Mouse (Mus musculus): Measurements from ENCODE around the gene Zfp365. TPM values are rescaled to one million over a fixed set of nuclear protein-coding genes. Genes with fewer than 3 reads are reported as not detected.

The Zfp365 gene
- polyA plus RNA-seq, 1 experiment, result 5.1 TPM

DNA sequence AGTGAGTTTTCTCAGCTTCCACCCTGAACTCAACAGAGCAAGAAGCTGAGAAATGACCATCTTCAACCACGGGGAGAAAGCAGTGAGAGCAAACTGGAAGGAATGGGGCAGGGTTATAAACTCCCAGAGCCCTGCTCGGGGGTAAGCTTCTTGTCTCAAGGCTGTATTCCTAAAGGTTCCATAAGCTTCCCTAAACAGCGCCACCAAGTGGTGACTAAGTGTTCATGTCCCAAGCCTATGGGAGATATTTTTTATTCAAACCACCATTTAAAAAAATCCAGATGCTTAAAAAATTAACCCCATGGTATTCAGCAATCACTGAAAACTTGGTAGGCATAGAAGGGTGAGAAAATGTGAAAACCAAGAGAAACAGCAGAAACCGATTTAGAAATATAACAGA lies 18.9 kb upstream of the Zfp365 start:
- DNase-seq, result no peak
- H3K4me1 ChIP-seq (ENCODE audit: control insufficient read depth, insufficient read depth, low read length), result no peaks in the 10 kb centered on the region
- H3K4me3 ChIP-seq (replicated peaks; ENCODE audit: extremely low read depth, low read depth, low read length), result no peak overlapping the region
- 83% methylated on average over 4 of the region's 4 CpGs for WGBS
- no peak for TF ChIP-seq CTCF (IDR thresholded peaks at IDR 0.05; ENCODE audit: insufficient read depth, low read length)

DNA sequence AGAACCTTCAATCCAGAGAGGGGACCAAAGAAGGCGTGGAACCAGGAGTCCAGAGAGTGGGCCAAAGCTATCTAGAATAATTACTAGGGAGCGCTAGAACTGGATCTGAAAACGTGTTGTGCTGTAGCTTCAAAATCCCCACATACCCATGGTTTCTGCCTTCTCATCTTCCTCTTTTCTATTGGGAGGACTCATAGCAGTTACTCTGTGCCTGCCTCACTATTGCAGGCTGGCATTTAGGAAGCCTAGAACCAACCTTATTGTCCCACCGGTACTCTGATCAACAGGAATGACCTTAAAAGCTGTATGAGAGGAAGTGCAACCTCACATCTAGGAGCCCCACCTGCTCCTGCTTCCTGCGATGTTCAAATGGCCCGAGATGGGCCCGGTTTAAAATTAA lies 16.1 kb upstream of the Zfp365 start:
- TF ChIP-seq CTCF (IDR thresholded peaks at IDR 0.05; ENCODE audit: insufficient read depth, low read length), result no peak
- TF ChIP-seq POLR2A (IDR thresholded peaks at IDR 0.05; ENCODE audit: borderline replicate concordance, extremely low read depth, low read depth, low read length), result no peak
- 66% methylated on average over 7 of the region's 7 CpGs for WGBS
- Histone ChIP-seq H3K4me3 (replicated peaks; ENCODE audit: extremely low read depth, low read depth, low read length) (no peak overlapping the region), H3K4me1 (ENCODE audit: control insufficient read depth, insufficient read depth, low read length) (no peaks in the 10 kb centered on the region)
- DNase-seq, result no peak

DNA sequence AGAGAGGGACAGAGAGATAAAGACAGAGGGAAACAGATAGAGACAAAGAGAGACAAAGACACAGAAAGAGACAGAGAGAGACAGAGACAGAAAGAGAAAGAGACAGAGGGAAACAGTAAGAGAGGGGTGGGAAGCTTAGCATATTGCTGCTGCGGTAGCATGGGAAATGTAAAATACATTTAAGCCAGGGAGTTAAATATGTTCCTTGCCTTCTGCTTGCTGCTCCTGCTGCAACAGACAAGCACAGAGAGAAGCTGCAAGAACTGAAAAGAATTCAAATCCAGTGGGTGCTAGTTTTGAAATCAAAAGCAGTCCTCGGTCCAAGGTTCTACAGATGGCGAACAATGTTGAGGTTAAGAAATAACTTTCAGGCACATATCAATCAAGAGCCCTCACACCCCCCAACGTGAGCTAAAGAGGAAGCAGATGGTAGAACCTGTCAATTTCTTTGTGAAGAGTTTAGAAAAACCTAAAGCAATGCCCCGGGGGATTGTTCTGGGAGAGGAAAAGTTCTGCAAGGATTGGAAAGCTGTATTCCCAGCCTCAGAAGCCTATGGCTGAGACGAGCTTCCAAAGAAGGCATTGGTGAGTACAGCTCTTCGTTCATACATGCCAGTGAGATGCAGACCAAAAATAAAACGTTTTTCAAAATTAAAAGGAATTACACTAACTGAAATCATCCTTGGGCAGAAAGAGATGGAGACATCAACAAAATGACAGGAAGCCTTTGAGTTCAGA lies 15.4 kb upstream of the Zfp365 start:
- WGBS, result 60% methylated on average over 8 of the region's 8 CpGs
- Histone ChIP-seq H3K4me3 (replicated peaks; ENCODE audit: extremely low read depth, low read depth, low read length) (no peak overlapping the region), H3K4me1 (ENCODE audit: control insufficient read depth, insufficient read depth, low read length) (no peaks in the 10 kb centered on the region)
- TF ChIP-seq CTCF (IDR thresholded peaks at IDR 0.05; ENCODE audit: insufficient read depth, low read length) (no peak), POLR2A (IDR thresholded peaks at IDR 0.05; ENCODE audit: borderline replicate concordance, extremely low read depth, low read depth, low read length) (no peak)
- no peak for DNase-seq

DNA sequence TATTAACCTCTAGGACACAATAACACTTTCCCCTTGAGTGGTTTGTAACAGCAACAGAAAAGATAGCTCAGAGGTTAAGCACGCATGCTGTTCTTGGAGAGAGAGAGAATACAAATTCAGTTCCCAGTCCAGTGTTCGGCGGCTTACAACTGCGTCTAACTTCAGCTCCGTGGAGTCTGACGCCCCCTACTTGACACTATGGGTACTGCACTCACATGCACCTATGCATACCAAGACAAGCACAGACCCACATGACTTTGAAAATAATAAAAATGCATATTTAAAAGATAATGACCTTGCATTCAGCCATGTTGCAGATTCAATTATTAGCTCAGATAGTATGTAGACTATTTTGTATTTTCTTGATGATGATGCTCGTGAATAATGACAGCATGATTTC lies 11.6 kb upstream of the Zfp365 start:
- Histone ChIP-seq H3K4me3 (replicated peaks; ENCODE audit: extremely low read depth, low read depth, low read length) (no peak overlapping the region), H3K4me1 (ENCODE audit: control insufficient read depth, insufficient read depth, low read length) (no peaks in the 10 kb centered on the region)
- no peak for TF ChIP-seq POLR2A (IDR thresholded peaks at IDR 0.05; ENCODE audit: borderline replicate concordance, extremely low read depth, low read depth, low read length)
- TF ChIP-seq CTCF (IDR thresholded peaks at IDR 0.05; ENCODE audit: insufficient read depth, low read length), result peak; percentile 26
- DNase-seq, result no peak
- WGBS, result 66% methylated on average over 7 of the region's 7 CpGs

DNA sequence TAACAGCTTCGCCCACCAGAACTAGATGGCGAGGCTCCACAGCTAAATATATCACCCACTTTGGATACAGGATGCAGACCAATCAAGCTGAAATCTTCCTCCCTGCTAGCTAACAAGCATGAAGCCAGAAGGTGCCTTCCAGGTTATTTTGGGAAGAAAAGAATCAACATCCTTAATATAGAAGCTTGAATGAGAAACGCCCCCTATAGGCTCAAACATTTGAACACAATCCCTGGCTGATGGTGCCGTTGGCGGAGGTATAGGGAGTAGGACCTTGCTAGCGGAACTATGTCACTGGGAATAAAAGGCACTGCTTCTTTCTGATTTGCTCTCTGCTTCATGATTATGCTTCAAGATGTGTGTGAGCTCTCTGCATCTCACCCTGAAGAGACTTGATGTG lies 9.3 kb upstream of the Zfp365 start:
- Histone ChIP-seq H3K4me1 (ENCODE audit: control insufficient read depth, insufficient read depth, low read length) (no peaks in the 10 kb centered on the region), H3K4me3 (replicated peaks; ENCODE audit: extremely low read depth, low read depth, low read length) (no peak overlapping the region)
- no peak for DNase-seq
- TF ChIP-seq POLR2A (IDR thresholded peaks at IDR 0.05; ENCODE audit: borderline replicate concordance, extremely low read depth, low read depth, low read length) (no peak), CTCF (IDR thresholded peaks at IDR 0.05; ENCODE audit: insufficient read depth, low read length) (no peak)
- 85% methylated on average over 6 of the region's 6 CpGs for WGBS

DNA sequence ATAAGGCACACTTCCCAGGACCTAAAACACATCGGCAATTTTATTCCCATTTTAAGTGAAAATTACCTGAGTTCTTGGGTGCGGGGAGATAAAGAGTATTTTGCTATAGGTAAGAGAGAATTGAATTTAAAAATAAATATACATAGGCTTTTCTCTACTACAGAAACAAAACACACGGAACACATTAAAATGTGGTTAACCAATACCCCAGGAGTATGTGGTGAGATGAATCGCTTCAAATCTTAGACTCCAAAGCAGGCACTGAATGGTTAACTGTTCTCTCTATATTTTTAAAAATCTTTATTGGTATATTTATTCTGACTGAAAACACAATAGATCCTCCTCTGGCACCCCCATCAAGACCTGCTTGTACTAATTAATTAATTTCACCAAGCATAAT lies 7.2 kb upstream of the Zfp365 start:
- WGBS, result 96% methylated on average over 4 of the region's 4 CpGs
- H3K4me3 ChIP-seq (replicated peaks; ENCODE audit: extremely low read depth, low read depth, low read length), result no peak overlapping the region
- no peaks in the 10 kb centered on the region for H3K4me1 ChIP-seq (ENCODE audit: control insufficient read depth, insufficient read depth, low read length)
- DNase-seq, result no peak
- no peak for TF ChIP-seq CTCF (IDR thresholded peaks at IDR 0.05; ENCODE audit: insufficient read depth, low read length)

DNA sequence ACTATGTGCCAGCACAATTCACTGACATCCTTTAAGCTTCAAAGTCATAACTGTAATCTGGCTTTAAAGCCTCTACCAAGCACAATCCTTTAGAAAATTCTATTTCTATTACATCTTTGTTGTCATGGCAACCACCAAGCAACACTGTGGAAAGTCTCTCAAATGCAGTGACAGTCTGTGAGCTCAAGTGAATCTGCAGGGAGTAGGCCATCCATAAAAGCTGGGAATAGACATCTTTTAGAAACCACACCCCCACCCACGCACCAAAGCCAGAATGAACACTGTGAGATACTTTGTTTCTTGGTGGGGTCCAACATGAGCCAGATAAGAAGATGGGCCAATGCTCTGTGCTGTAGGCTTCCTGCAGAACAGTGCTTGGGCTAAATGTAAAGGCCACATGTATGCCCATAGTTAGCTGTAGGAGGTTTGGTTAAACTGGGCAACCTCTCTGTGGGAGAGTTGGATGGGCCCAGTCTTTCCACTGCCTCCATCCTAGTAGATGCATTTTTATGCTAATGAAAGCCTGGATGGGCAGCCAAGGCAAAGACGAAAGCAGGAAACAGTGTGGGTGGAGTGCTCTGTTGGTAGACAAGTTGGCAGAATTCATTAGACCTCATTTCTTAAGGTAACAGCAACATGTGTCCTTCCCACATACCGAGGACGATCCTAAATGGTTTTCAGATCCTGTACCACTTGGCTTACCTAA lies 5.9 kb upstream of the Zfp365 start:
- TF ChIP-seq CTCF (IDR thresholded peaks at IDR 0.05; ENCODE audit: insufficient read depth, low read length) (no peak), POLR2A (IDR thresholded peaks at IDR 0.05; ENCODE audit: borderline replicate concordance, extremely low read depth, low read depth, low read length) (no peak)
- H3K4me3 ChIP-seq (replicated peaks; ENCODE audit: extremely low read depth, low read depth, low read length), result no peak overlapping the region
- 70% methylated on average over 4 of the region's 4 CpGs for WGBS
- H3K4me1 ChIP-seq (ENCODE audit: control insufficient read depth, insufficient read depth, low read length), result no peaks in the 10 kb centered on the region
- no peak for DNase-seq

DNA sequence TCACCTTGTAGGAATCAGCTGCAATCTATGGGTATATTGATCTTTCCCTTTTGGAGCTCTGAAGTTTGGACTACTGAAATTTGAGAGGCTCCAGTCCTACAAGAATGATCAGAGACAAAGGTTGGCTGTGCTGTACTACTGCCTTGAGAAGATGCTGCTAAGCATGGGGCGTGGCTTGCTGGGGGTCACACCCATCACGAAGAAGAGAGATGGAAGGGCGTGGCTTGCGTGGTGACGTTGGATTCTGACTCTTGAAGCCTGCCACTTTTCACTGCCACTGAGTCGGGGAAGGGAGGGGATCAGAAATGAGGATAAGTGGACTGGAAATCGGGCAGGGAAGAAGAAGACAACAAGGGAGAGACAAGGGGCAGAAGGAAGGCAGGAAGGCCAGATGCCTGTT lies 4.9 kb upstream of the Zfp365 start:
- no peak for DNase-seq

DNA sequence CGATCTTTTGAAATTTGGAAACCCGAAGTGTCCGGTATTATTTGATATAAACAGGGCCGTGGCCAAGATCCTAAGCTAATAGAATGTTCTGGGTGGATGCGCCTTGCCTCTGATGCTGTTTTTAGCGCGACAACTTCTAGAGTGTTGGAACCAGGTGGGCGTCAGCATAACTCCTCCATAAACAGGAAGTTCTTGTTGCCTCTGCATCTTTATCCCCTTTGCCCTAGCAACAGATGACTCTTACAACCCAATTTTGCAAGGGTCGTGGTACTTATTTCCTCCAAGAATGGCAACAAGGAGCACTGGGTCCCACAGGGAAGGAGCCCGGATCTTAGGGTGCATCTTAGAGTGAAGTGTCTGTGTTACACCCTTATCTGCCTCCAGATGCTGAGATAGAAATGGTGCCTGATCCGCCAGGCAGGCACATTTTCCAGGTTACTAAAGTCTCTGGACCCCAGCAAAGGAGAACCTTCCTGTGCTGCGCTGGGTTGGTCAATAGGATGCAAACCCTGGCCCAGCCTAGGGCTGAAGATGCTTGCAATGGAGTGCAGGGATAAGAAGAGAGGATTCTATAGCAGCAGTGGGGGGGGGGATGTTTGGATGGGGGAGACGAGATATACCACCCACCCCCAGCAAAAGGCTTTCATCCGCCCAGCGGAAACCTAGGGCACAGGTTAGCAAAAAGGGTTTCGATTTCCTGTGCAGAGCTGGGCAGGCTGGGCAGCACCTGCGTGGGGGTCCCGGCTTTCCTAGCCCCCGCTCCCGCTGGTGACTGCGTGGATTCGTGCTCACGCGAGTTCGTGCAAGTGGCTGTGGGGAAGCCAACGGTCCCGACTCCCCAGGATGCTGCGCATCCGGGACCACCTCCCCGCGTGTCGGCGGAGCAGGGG lies 770 bp downstream of the Zfp365 start:
- 18% methylated on average over 33 of the region's 33 CpGs for WGBS

More for the DNA sequence above, 4.9 kb upstream of the Zfp365 start:
- TF ChIP-seq POLR2A (IDR thresholded peaks at IDR 0.05; ENCODE audit: borderline replicate concordance, extremely low read depth, low read depth, low read length) (no peak), CTCF (IDR thresholded peaks at IDR 0.05; ENCODE audit: insufficient read depth, low read length) (no peak)
- H3K4me3 ChIP-seq (replicated peaks; ENCODE audit: extremely low read depth, low read depth, low read length), result no peak overlapping the region
- 66% methylated on average over 7 of the region's 7 CpGs for WGBS
- no peaks in the 10 kb centered on the region for H3K4me1 ChIP-seq (ENCODE audit: control insufficient read depth, insufficient read depth, low read length)

More for the DNA sequence above, 770 bp downstream of the Zfp365 start:
- Histone ChIP-seq H3K4me1 (ENCODE audit: control insufficient read depth, insufficient read depth, low read length) (no peaks in the 10 kb centered on the region), H3K4me3 (replicated peaks; ENCODE audit: extremely low read depth, low read depth, low read length) (peak overlapping the region; percentile 59)
- TF ChIP-seq POLR2A (IDR thresholded peaks at IDR 0.05; ENCODE audit: borderline replicate concordance, extremely low read depth, low read depth, low read length) (no peak), CTCF (IDR thresholded peaks at IDR 0.05; ENCODE audit: insufficient read depth, low read length) (no peak)
- no peak for DNase-seq

All from lung, adult 2 months (tissue).